8 mouse cellular contexts compared by ENCODE assay signal in genomic region chr9:106454888-106455681, GRCm38 (mm10). TPM values are rescaled to one million over a fixed set of nuclear protein-coding genes. Genes with fewer than 3 reads are reported as not detected.
A peak's percentile ranks its signal among the peaks of the same experiment; 100 is the strongest.
DNase-seq lines count a peak whose midpoint lies in the region; ATAC-seq and TF ChIP-seq lines count a peak whose summit lies in the region.

No protein-coding gene starts in this region.

- peaks cover 9% of the 10 kb centered on the region for H3K36me3 ChIP-seq in heart, embryonic 12.5 days
- peaks cover 41% of the 10 kb centered on the region for H3K36me3 ChIP-seq in forebrain, embryonic 10.5 days (replicated peaks)
- peaks cover 2% of the 10 kb centered on the region for H3K36me3 ChIP-seq in limb, embryonic 14.5 days (ENCODE audit: control insufficient read depth, insufficient read depth, low read length)
- no peaks in the 10 kb centered on the region for H3K36me3 ChIP-seq in stomach, embryonic 15.5 days

- peak overlapping the region; percentile 88 for H3K27ac ChIP-seq in heart, embryonic 12.5 days (ENCODE audit: poor library complexity, severe bottlenecking)
- peak overlapping the region; percentile 98 for H3K27ac ChIP-seq in forebrain, embryonic 10.5 days
- peak overlapping the region; percentile 81 for H3K27ac ChIP-seq in limb, embryonic 14.5 days (replicated peaks; ENCODE audit: low read depth, low read length)
- peak overlapping the region; percentile 80 for H3K27ac ChIP-seq in stomach, embryonic 15.5 days

- DNase-seq in heart, postnatal 4 days, result no peak
- peak; percentile 79 for DNase-seq in ES-CJ7 (ENCODE audit: low read depth, low spot score)
- peak; percentile 78 for DNase-seq in forebrain, embryonic 10.5 days (ENCODE audit: extremely low spot score, low spot score)
- DNase-seq in limb, embryonic 14.5 days (ENCODE audit: low spot score), result no peak
- no peak for DNase-seq in thymus, postnatal 36 days
- DNase-seq in frontal cortex, postnatal 10 days (ENCODE audit: low spot score in 2 of 2), result no peak

- no peaks in the 10 kb centered on the region for H3K9me3 ChIP-seq in heart, embryonic 12.5 days (replicated peaks)
- H3K9me3 ChIP-seq in forebrain, embryonic 10.5 days, result no peaks in the 10 kb centered on the region
- no peaks in the 10 kb centered on the region for H3K9me3 ChIP-seq in limb, embryonic 14.5 days (ENCODE audit: control insufficient read depth, low read length)
- H3K9me3 ChIP-seq in stomach, embryonic 15.5 days, result no peaks in the 10 kb centered on the region

- TF ChIP-seq POLR2A in limb, embryonic 14.5 days (IDR thresholded peaks at IDR 0.05; ENCODE audit: borderline replicate concordance, extremely low read depth, insufficient read depth, insufficient read length), result no peak

- peak; percentile 20; the same call in 1 of the 2 replicates for ATAC-seq in heart, embryonic 12.5 days (ENCODE audit: insufficient number of reproducible peaks, low FRiP score)
- peak; percentile 31; the same call in 1 of the 2 replicates for ATAC-seq in limb, embryonic 14.5 days (ENCODE audit: low FRiP score, low read depth)
- no peak; the same call in 1 of the 2 replicates for ATAC-seq in stomach, embryonic 15.5 days (ENCODE audit: insufficient read depth, low FRiP score, low read depth)

- 3% methylated on average over 17 of the region's 17 CpGs for WGBS in heart, embryonic 12.5 days
- WGBS in forebrain, embryonic 10.5 days, result 1% methylated on average over 17 of the region's 17 CpGs
- 3% methylated on average over 17 of the region's 17 CpGs for WGBS in limb, embryonic 14.5 days
- 10% methylated on average over 16 of the region's 17 CpGs for WGBS in stomach, embryonic 15.5 days

- peak overlapping the region; percentile 94 for H3K4me2 ChIP-seq in heart, embryonic 12.5 days
- H3K4me2 ChIP-seq in limb, embryonic 14.5 days (replicated peaks; ENCODE audit: low read depth, low read length, severe bottlenecking), result peak overlapping the region; percentile 90
- H3K4me2 ChIP-seq in stomach, embryonic 15.5 days, result peak overlapping the region; percentile 91

- no peaks in the 10 kb centered on the region for H3K27me3 ChIP-seq in heart, embryonic 12.5 days (replicated peaks)
- H3K27me3 ChIP-seq in forebrain, embryonic 10.5 days (ENCODE audit: poor library complexity, severe bottlenecking), result peaks cover 2% of the 10 kb centered on the region; the same call in 1 of the 2 replicates
- H3K27me3 ChIP-seq in limb, embryonic 14.5 days (ENCODE audit: control insufficient read depth, insufficient read depth, low read length), result no peaks in the 10 kb centered on the region
- no peaks in the 10 kb centered on the region for H3K27me3 ChIP-seq in stomach, embryonic 15.5 days (replicated peaks)

- peaks cover 86% of the 10 kb centered on the region for H3K4me1 ChIP-seq in heart, embryonic 12.5 days (replicated peaks)
- peaks cover 95% of the 10 kb centered on the region for H3K4me1 ChIP-seq in forebrain, embryonic 10.5 days
- H3K4me1 ChIP-seq in limb, embryonic 14.5 days (ENCODE audit: control insufficient read depth, insufficient read depth, low read length), result peaks cover 55% of the 10 kb centered on the region
- peaks cover 60% of the 10 kb centered on the region for H3K4me1 ChIP-seq in stomach, embryonic 15.5 days

- peak overlapping the region; percentile 88 for H3K9ac ChIP-seq in heart, embryonic 12.5 days
- H3K9ac ChIP-seq in limb, embryonic 14.5 days (ENCODE audit: low read depth, low read length, severe bottlenecking), result peak overlapping the region; percentile 70
- peak overlapping the region; percentile 12; the same call in 1 of the 2 replicates for H3K9ac ChIP-seq in stomach, embryonic 15.5 days

- peak overlapping the region; percentile 80 for H3K4me3 ChIP-seq in heart, embryonic 12.5 days
- peak overlapping the region; percentile 93 for H3K4me3 ChIP-seq in forebrain, embryonic 10.5 days
- H3K4me3 ChIP-seq in limb, embryonic 14.5 days (replicated peaks; ENCODE audit: low read length), result peak overlapping the region; percentile 71
- H3K4me3 ChIP-seq in stomach, embryonic 15.5 days (replicated peaks), result peak overlapping the region; percentile 68

RNA-seq across cellular contexts. Expression of gene Pcbp4, which starts 2.0 kb away (rescaled TPM):
- polyA plus RNA-seq in heart, embryonic 12.5 days (2016; fragmentation: Nextera tagmentation; extraction: Ambion mirVana), result 96.9 and 109 TPM in 2 replicates
- 100 to 1,000 TPM in 1 of 2 experiments, 10 to 100 TPM in 1; 96.8 to 101 TPM for total RNA-seq in heart, postnatal 4 days (2021)
- polyA plus RNA-seq in forebrain, embryonic 10.5 days (2016; fragmentation: Nextera tagmentation; extraction: Ambion mirVana), result 337 and 351 TPM in 2 replicates
- polyA plus RNA-seq in limb, embryonic 14.5 days (2012; rRNA removed), result 238 and 328 TPM in 2 replicates
- polyA plus RNA-seq in limb, embryonic 14.5 days (2014; fragmentation: Nextera tagmentation; extraction: Ambion mirVana), result 88.0 and 92.7 TPM in 2 replicates
- 51.8 and 58.9 TPM in 2 replicates for polyA plus RNA-seq in stomach, embryonic 15.5 days (2015; fragmentation: Nextera tagmentation; extraction: Ambion mirVana)

RNA-seq across cellular contexts. Expression of gene Abhd14a, which starts 7.6 kb away (rescaled TPM):
- polyA plus RNA-seq in heart, embryonic 12.5 days (2016; fragmentation: Nextera tagmentation; extraction: Ambion mirVana), result 39.7 and 44.4 TPM in 2 replicates
- 10 to 100 TPM; 23.7 to 26.1 TPM for total RNA-seq in heart, postnatal 4 days (2021)
- polyA plus RNA-seq in forebrain, embryonic 10.5 days (2016; fragmentation: Nextera tagmentation; extraction: Ambion mirVana), result 40.7 and 42.8 TPM in 2 replicates
- polyA plus RNA-seq in limb, embryonic 14.5 days (2012; rRNA removed), result 79.9 and 87.1 TPM in 2 replicates
- 69.5 and 74.0 TPM in 2 replicates for polyA plus RNA-seq in limb, embryonic 14.5 days (2014; fragmentation: Nextera tagmentation; extraction: Ambion mirVana)
- polyA plus RNA-seq in stomach, embryonic 15.5 days (2015; fragmentation: Nextera tagmentation; extraction: Ambion mirVana), result 48.6 and 48.7 TPM in 2 replicates

RNA-seq across cellular contexts. Expression of gene Abhd14b, which starts 7.8 kb away (rescaled TPM):
- polyA plus RNA-seq in heart, embryonic 12.5 days (2016; fragmentation: Nextera tagmentation; extraction: Ambion mirVana), result 4.8 and 5.1 TPM in 2 replicates
- total RNA-seq in heart, postnatal 4 days (2021), result 1 to 10 TPM; 4.5 to 5.0 TPM
- 4.4 and 6.0 TPM in 2 replicates for polyA plus RNA-seq in forebrain, embryonic 10.5 days (2016; fragmentation: Nextera tagmentation; extraction: Ambion mirVana)
- polyA plus RNA-seq in limb, embryonic 14.5 days (2012; rRNA removed), result 54.5 and 64.6 TPM in 2 replicates
- polyA plus RNA-seq in limb, embryonic 14.5 days (2014; fragmentation: Nextera tagmentation; extraction: Ambion mirVana), result 41.2 and 44.6 TPM in 2 replicates
- polyA plus RNA-seq in stomach, embryonic 15.5 days (2015; fragmentation: Nextera tagmentation; extraction: Ambion mirVana), result 26.2 and 26.9 TPM in 2 replicates

RNA-seq across cellular contexts. Expression of gene Gpr62, which starts 10.7 kb away (rescaled TPM):
- 0.41 and 0.46 TPM in 2 replicates for polyA plus RNA-seq in heart, embryonic 12.5 days (2016; fragmentation: Nextera tagmentation; extraction: Ambion mirVana)
- total RNA-seq in heart, postnatal 4 days (2021), result under 1 TPM in 1 of 2 experiments, not detected in 1; 0.14 TPM
- polyA plus RNA-seq in forebrain, embryonic 10.5 days (2016; fragmentation: Nextera tagmentation; extraction: Ambion mirVana), result 0.10 and 0.27 TPM in 2 replicates
- polyA plus RNA-seq in limb, embryonic 14.5 days (2012; rRNA removed), result 0.47 and 0.70 TPM in 2 replicates
- 0.51 and 0.58 TPM in 2 replicates for polyA plus RNA-seq in limb, embryonic 14.5 days (2014; fragmentation: Nextera tagmentation; extraction: Ambion mirVana)
- 0.19 and 0.42 TPM in 2 replicates for polyA plus RNA-seq in stomach, embryonic 15.5 days (2015; fragmentation: Nextera tagmentation; extraction: Ambion mirVana)

RNA-seq across cellular contexts. Expression of gene Acy1, which starts 17.0 kb away (rescaled TPM):
- polyA plus RNA-seq in heart, embryonic 12.5 days (2016; fragmentation: Nextera tagmentation; extraction: Ambion mirVana), result 26.9 and 27.1 TPM in 2 replicates
- total RNA-seq in heart, postnatal 4 days (2021), result 10 to 100 TPM; 20.5 to 20.6 TPM
- 45.6 and 51.3 TPM in 2 replicates for polyA plus RNA-seq in forebrain, embryonic 10.5 days (2016; fragmentation: Nextera tagmentation; extraction: Ambion mirVana)
- 34.4 and 35.1 TPM in 2 replicates for polyA plus RNA-seq in limb, embryonic 14.5 days (2012; rRNA removed)
- 45.6 and 45.8 TPM in 2 replicates for polyA plus RNA-seq in limb, embryonic 14.5 days (2014; fragmentation: Nextera tagmentation; extraction: Ambion mirVana)
- polyA plus RNA-seq in stomach, embryonic 15.5 days (2015; fragmentation: Nextera tagmentation; extraction: Ambion mirVana), result 37.9 and 50.7 TPM in 2 replicates

Comparison
In these comparisons a context has a peak if more than half of its experiments do, and no peak if none do; other contexts are left out.
1. H3K9ac ChIP-seq: peak in every context shown above with its lines; median percentile 88 in heart, embryonic 12.5 days; 70 in limb, embryonic 14.5 days; 12 in stomach, embryonic 15.5 days.
2. DNase-seq: peak in ES-CJ7 (single experiment) and forebrain, embryonic 10.5 days (single experiment); none in heart, postnatal 4 days (single experiment), limb, embryonic 14.5 days (single experiment), thymus, postnatal 36 days (0 of 2) and frontal cortex, postnatal 10 days (0 of 2).
3. Peak in every context shown above with its lines, with median percentiles within 50 percentile points of each other: H3K27ac ChIP-seq, H3K4me2 ChIP-seq and H3K4me3 ChIP-seq.